Mouse (Mus musculus): ENCODE results near the gene Agap3. TPM values are rescaled to one million over a fixed set of nuclear protein-coding genes. Genes with fewer than 3 reads are reported as not detected.
A peak's percentile ranks its signal among the peaks of the same experiment; 100 is the strongest.

The Agap3 gene
- total RNA-seq, 2 experiments from 2014 or later, result 83.0 to 83.1 TPM

GRCm38 (mm10) chr5:24428596-24428995 lies 23.4 kb upstream of the Agap3 start:
- DNase-seq, result peak; percentile 60 to 68

DNA sequence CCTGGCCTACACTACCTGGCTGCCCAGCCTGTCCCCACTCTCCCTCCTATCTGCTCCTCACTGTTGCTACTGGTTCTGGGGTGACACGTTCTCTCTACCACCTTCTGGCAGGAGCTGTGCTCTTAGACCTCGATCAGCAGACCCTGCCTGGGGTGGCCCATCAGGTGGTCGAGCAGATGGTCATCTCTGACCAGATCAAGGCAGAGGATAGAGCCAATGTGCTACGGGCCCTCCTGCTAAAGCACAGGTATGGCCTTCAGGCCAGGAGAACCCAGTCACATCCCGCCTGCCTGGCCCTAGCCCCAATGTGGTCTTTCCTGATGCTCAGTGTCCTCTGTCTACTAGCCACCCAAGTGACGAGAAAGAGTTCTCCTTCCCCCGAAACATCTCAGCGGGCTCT lies 18.0 kb upstream of the Agap3 start:
- DNase-seq, result no peak

GRCm38 (mm10) chr5:24441187-24441586 lies 10.8 kb upstream of the Agap3 start:
- DNase-seq, result no peak

DNA sequence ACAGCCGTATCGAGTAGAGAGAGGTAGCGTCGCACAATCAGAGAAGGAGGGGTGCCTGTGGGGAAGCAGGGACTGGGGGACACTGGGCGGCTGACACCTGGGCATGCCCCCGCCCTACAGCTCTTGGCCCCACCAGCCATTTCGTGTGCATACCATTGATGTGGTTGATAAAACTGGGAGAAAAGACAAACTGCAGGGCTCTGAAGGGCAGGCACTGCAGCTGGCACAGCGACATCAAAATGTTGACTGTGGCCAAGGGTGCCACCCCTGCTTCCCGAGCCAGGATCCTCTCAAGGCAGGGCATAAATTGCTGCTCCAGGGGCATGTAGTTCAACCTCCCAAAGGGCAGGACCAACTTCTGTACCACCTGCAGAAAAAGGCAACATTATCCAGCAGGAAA lies 9.9 kb upstream of the Agap3 start:
- DNase-seq, result no peak

DNA sequence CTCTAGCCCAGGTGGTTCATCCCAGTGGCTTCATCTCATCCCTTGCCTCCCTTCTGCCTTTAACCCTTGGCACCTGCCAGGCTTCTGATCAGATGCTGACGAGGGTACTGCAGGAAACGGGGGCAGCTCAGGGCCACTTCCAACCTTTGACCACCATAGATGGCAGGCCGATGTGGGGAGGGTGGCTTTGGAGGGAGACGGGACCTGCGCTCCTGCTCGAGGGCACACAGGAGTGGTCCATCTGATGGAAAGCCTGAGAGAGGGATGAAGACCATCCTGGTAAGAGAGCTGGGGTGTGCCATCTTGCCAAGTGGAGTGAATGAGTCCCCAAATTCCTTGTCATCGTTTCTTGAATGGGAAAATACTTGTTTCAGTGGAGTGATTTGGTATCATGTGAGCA lies 8.8 kb upstream of the Agap3 start:
- DNase-seq, result no peak

- DNase-seq, result no peak
Measured at GRCm38 (mm10) chr5:24443927-24444326, 8.1 kb upstream of the Agap3 start.

DNA sequence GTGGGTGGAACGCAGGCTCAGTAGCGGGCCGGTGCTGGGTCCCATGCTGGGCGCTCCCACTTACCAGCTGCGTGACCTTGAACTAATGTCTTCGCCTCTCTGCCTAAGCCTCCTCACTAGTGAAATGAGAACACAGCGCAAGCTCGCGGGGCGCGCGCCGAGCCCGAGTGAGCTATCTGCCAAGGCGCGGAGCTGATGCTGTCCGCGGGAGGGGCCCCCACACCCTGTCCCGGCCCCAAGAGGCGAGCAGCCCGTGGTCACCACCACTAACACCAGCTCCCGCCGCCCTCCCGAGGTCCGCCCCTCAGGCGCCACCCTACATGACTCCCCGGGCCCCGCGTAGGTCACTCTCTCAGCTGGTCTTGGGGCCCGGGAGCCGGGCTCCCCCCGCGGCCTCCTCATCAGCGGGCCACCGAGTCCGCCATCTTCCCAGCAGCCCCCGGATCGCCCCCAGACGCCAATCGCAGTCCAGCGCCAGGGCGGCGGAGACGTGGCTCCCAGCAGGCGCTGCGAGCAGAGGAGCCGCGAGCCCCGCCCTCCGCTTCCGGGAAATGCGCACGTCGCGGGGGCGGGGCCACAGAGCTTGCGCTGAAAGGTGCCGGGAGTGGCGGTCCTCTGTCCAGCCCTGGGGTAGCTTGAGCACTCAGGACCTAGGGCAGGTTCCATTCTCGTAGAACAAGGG lies 7.1 kb upstream of the Agap3 start, which contains the start of gene Fastk:
TSS of gene Fastk (minus strand) at position 542 of the 682 bp plus-strand sequence.
- DNase-seq, result peak; percentile 96 to 98

GRCm38 (mm10) chr5:24445428-24446080 lies 6.4 kb upstream of the Agap3 start:
- DNase-seq, result peak in 1 of 2 experiments; percentile 11

DNA sequence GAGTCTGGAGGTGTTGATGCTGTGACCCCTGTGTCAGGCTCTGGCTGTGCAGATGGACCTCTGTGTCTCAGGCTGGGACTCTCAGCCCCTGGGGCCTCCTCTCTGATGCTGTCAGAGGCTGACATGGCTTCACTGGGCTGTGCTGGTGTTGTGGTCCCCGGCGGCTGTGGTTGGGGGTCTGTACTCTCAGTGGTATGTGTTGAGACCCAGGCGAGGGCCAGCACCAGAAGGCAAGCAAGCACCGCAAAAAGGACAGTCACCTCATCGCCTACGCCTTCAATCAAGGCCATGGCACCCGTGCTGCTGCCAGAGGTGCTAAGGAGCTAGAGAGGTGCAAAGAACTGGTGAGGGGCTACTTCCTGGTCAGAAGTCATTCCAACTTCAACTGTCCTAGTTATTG lies 5.3 kb upstream of the Agap3 start:
- DNase-seq, result no peak

- DNase-seq, result peak; percentile 89 to 90
Measured at GRCm38 (mm10) chr5:24447624-24448298, 4.2 kb upstream of the Agap3 start, which contains the start of gene Tmub1. Gene Tmub1 (minus strand): TSS chr5:24447854.

GRCm38 (mm10) chr5:24451264-24452029 lies 530 bp upstream of the Agap3 start:
- DNase-seq, result peak; percentile 93 to 97

DNA sequence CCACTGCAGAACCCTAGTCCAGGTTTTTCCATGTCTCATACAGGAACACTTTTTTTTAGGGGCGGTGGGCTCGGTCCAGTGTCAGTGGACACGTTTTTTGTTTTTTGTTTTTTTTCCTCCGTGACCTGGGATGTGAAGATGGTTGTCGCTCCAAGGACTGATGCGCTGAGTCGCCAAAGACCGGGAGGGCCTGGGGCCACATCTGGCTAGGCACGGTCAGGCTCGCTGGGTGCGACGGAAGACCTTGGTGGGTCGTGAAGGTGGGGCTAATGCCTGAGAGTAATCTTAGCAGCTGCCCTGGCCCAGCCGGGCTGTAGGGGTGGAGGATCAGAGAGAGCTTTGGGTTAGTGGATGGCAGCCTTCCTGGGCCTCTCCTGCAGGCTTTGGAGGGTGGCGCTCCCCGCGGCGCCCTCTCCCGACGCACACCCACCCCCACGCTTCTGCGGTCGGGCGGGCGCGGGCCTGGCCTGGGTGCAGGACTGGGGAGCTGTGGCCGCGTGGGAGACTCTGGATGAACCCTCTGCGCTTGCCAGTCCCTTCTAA lies 785 bp downstream of the Agap3 start:
- DNase-seq, result peak; percentile 41 to 64

DNA sequence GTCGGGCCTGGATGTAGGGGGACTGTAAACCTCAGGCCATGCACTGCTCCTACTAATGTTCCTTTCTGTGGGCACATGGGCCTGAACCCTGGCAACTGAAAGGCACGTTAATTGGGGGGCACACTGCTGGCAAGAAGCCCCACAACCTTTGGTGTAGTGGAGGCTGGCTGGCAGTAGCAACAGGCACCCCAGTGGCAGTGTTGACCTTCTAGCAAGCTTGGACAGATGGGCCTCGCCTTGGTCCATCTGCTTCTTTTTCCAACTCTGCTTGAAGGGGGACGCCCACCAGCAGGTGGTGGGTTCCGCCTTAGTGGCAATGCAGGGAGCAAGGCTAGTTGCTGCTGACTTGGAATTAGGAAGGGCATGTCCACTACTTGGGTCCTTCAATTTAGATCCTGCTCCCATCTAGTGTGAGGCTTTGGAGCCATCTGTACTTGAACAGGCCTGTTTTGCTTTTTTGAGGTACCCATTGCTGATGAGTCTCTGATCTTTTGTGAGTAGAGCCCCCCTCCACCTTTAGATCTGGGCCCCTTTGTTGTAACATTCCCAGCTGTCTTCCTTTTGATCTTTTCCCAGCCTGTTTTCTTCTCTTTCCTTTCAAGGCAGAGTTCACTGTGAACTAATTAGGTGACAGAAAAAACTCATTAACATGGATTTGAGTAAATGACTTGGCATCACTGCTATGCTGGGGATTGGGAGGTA lies 1.5 kb downstream of the Agap3 start:
- DNase-seq, result no peak

GRCm38 (mm10) chr5:24453985-24454303 lies 2.0 kb downstream of the Agap3 start:
- no peak for DNase-seq

GRCm38 (mm10) chr5:24455076-24455475 lies 3.1 kb downstream of the Agap3 start:
- DNase-seq, result peak; percentile 59 to 62

DNA sequence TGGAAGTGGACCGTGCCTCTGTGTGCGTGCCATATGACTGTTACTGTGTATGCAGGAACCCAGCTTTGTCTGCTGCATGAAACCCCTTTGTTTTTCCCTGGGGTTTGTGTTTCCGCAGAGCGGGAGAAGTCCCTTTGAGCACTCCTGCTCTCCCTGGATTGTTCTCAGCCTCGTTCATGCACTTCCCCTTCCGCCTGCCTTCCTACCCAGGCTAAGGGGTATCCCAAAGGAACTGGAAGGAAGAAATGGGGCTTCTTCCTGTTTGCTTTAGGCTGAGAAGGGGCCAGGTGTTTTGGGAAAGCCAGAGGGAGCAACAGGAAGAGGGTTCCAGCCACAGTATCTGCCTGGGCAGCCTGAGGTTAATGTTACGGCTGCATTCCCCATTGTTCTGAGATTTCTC lies 3.6 kb downstream of the Agap3 start:
- no peak for DNase-seq

DNA sequence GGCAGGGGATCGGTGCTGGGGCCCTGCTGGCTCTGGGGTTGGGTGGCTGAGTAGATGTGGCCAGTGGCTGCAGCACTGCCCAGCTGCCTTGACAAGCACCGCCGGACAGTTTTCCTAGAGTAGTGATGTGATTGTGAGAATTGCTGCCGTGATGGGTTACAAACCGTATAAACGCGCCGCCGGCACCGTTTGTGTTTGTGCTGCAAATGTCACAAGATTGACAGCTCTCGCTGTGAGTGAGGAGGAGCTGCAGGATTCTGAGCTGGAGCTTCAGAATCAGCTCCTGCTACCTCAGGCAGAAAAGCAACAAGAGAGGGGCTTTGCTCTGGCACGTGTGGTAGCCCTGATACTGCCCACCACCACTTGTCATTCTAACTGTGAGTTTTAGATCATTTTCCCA lies 14.8 kb downstream of the Agap3 start:
- no peak for DNase-seq

DNA sequence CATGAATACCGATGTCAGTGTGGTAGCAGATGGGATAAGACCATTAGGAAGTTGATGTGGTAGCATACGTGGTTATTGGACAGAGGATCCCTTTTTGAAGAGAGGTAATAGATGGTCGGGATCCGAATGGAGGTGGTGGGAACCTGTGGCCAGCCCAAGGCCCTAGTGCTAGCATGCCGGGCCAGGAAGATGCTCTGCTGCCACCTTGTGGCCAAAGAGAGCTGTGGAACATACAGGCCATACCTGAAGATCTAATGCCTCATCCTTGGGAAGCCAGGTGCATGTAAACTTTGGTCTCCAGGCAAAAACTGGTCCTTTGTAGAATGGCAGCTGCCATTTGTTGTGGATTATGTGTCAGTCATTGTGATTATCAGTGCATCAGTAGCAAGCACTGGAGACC lies 18.6 kb downstream of the Agap3 start:
- DNase-seq, result peak; percentile 81 to 89

DNA sequence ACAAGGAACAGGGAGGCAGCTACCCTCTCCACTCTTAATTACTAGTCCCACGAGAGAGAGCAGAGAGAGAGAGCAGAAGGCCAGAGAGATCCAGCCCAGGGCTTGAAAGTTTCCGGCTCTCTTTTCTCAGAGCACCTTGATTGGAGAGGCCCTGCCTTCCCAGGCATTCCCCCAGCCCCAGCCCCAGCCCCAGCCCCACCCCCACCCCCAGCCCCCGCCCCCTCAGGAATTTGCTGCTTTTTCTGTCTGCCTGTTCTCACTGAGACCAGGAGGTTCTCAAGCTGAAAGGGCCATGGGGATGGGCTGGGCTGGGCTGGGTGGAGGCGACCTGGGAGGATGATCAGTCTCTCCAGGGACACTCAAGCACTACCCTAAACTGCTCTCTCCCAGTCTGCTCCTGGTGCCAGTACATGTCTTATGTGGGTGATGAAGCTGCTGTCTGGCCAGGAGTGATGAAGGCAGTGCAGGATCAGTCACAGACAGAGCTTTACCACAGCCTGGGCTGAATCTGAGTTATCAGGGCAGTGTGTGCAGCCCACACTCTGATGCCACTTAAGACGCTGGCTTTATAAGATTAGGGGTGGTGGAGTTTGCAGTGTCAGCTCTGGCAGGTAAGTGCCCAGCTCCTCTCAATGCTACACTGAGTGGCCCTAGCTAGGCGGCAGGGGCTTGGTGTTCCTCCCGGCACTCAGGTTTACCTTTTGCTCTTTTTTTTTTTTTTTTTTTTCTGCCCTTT lies 21.1 kb downstream of the Agap3 start:
- DNase-seq, result no peak

DNA sequence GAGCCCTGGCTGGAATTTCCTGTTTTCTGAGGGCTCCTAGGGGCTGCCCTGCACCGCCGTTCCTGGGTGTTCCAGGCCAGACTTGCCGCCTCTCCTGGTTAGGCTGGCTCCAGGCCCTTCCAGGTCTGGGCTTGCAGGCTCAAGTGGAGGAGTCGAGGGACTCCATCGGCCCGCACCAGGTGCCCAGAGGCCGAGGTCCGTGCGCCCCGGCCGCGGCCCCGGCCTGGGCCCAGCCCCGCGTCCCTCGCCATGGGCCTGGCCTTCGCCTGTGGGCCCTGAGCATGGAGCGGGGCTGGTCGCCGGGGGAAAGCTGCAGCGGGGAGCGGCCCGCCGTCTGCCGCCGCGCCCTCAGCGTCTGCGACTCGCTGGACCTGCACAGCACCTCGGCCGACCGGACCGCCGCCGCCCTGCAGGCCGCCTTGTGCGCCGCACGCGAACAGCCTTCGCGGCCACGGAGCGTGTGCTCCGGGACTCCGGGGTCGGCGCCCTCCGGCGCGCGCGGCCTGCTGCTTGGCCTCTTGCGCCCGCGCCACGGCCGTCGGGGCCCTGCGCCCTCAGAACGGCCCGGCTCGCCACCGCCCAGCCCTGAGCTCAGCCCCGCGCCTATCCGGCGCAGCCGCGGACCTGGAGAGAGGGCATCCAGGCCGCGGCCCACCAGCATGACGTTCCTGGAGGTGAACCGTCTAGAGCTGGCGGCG lies 22.2 kb downstream of the Agap3 start:
- peak; percentile 45 to 58 for DNase-seq

Measured in adrenal gland, postnatal 36 days (tissue).